Mouse (Mus musculus) stomach, postnatal 0 days (tissue): ENCODE data around the gene Aldh1l1.

Source experiments
- CTCF ChIP-seq: IDR thresholded peaks from 2 replicates; pipeline ENCODE4 v1.5.1; 2016; ENCODE audit warnings: antibody characterized with exemption, low read depth, mild to moderate bottlenecking, moderate library complexity
- EP300 ChIP-seq: optimal IDR thresholded peaks from 2 replicates; pipeline ENCODE3; 2016; ENCODE audit warnings: antibody characterized with exemption

- TF ChIP-seq CTCF (no peak), EP300 (no peak)
Measured at GRCm38 (mm10) chr6:90601736-90602135, 115.5 kb downstream of the Aldh1l1 start.
